Mouse (Mus musculus): ENCODE data around the gene Chmp1a. TPM values are rescaled to one million over a fixed set of nuclear protein-coding genes. Genes with fewer than 3 reads are reported as not detected.
"Not testable (repeated sequence)": the region's sequence is repeated elsewhere in the genome, so short reads cannot be mapped to it uniquely, and the experiment has no call there.

The Chmp1a gene
- polyA plus RNA-seq, 1 experiment = 119 TPM

DNA sequence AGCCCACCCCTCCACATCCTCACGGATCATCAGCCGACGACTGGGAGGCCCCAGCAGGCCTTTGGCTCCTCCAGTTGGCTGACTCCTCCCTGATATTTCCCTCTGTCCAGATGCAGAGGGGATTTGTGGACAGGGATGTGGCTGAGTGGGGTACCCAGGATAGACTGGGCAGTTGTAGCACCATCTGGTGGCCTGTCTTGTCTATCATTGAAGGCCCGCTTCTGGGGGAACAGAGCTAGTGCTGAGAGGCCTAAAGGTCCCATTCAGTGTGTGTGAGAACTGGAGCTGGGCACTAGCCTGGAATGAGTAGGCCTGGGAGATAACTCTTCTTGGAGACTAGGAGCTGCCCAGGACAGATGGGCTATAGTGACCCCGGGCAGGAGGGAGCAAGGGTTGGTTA is 19.2 kb upstream of the Chmp1a start:
- no peak for DNase-seq (ENCODE audit: low spot score)

DNA sequence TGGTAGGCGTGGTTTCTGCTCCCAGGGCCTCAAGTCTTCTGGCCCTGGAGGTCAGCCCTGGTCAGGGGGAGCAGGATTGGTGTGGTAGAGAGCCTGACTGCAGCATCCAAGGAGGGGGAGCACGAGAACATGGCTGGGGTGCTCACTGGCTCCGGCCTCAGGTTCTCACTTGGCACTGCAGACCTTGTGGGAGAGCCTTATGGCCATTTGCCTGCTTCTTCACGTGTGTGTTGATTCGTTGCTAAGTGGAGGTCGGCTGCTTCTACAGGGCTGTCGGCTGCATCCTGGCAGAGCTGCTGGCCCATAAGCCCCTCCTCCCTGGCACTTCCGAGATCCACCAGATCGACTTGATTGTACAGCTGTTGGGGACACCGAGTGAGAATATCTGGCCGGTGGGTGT is 17.8 kb upstream of the Chmp1a start:
- DNase-seq (ENCODE audit: low spot score) = not testable (repeated sequence)

DNA sequence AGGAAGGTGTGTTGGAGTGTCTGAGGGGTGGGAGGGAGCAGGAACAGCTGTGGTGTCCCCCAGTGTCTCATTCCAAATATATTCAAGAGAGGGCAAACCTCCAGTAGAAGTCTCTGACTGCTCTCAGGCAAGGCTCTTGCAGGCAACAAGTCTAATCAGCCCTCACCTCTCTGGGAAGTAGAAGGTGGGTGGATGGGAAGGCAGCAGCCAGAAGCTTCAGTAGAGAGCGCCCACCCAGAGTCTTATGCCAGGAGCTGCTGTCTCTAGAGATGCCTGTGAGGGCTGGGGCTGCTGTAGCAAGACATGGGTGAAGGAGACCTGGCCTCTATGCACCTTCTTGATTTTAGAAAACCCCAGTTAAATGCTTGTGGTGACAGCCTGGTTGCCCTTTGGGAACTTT is 15.9 kb upstream of the Chmp1a start:
- DNase-seq (ENCODE audit: low spot score) = no peak

DNA sequence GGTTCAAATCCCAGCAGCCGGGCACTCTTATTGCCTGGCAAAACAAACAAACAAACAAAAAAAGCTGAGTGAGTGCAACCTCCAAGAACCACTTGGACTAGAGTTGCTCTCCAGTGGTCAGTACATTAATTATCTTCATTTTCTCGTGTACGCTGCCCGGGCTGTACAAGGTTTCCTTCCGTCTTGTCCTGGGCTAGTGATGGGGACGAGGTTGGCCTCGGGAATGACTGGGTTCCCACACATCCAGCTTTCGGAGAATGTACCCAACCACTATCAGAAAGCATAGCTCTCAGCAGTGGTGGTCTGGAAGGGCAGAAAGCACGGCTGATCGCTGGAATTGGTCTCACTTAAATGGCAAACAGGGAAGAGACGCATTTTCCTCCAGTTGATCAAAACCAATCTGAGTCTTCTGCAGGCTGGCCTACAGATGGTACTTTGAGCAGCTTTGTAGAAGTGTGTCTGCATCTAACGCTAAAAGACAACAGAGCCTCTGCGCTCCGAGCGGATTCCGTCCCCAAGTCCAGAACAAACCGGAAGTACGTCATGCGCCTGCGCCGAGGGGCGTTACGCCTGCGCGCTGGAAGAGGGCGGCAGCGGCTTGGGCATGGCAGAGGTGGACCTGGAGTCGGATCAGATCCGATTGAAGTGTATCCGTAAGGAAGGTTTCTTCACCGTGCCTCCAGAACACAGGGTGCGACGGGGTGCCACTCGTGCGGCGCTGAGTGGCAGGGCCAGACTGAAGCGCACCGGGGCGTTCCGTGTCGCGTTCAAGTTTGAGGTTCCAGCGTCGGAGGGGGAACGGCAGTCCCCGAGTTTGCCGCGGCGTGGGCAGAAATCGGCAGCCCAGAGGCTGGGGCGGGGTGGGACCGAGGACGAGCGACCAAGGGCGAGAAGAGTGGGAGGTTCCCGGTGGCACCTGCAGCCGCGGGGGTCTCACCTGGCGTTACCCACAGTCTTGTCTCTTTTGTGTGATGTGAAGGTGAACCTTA is 12.0 kb upstream of the Chmp1a start, which contains the start of gene Cdk10:
TSS of gene Cdk10 (plus strand) at position 565 of the 989 bp plus-strand sequence.
- peak; percentile 90 for DNase-seq (ENCODE audit: low spot score)

DNA sequence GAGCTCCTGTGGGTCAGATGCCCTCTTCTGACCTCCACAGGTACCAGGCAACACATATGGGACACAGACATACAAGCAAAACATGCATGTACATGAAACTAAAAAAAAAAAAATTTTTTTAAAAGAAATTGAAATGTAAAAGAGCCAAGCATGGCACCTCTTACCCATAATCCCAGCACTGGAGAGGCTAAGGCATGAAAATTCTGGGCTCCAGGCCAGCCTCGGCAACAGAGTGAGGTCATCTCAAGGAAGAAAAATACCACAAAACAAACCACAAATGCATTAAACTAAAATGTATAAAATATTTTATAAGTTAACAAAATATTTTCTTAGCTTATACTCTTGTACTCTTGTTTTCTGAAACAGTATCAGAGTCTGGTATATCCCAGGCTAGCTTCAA is 8.4 kb upstream of the Chmp1a start:
- DNase-seq (ENCODE audit: low spot score) = no peak

DNA sequence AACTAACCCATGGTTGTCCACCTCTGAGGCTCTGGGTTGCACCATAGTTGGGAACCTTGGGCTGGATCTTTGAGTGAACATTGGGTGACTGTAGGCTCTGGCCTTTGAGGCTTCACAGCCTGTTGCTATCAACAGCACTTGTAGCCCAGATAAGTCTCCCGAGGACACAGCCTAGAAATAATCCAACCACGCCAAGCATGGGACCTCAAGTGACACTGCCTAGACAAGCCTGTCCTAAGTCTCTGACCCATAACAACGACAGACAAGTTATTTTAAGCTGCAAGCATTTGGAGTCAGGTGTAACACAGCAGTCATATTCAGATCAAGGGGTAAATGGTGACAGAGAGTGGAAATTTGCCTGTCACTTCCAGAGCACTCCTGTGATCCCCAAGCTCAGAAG is 2.9 kb upstream of the Chmp1a start:
- no peak for DNase-seq (ENCODE audit: low spot score)

DNA sequence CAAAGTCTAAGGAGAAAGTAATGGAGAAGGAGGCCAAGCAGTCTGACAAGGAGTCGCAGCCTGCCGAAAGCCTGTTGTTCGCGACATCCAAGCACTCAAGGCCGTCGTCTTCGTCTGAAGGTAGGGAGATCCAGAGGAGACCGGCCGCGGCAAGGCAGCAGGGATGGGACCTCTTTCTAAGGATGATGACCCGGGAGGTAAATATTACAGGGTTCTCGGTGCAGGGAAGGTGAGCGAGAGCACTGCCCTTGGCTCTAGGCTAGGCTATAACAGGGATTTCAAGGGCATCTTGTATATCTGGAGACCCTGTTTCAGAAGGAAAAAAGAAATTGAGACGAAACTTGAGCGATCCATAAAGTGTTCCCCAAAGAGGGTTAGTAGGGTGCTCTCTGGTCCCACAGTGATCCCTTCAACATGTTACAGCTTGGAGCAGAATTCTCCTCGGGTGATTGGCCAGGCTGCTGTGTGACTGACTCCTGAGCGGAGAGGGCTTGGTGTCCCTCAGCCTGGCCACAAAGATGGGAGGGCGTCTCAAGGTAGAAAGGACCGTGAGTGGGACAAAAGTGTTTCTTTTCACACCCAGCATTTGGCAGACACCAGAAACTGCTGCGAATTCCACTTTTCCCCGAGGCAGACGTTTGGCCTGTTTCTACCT is 682 bp upstream of the Chmp1a start:
- DNase-seq (ENCODE audit: low spot score) = no peak

DNA sequence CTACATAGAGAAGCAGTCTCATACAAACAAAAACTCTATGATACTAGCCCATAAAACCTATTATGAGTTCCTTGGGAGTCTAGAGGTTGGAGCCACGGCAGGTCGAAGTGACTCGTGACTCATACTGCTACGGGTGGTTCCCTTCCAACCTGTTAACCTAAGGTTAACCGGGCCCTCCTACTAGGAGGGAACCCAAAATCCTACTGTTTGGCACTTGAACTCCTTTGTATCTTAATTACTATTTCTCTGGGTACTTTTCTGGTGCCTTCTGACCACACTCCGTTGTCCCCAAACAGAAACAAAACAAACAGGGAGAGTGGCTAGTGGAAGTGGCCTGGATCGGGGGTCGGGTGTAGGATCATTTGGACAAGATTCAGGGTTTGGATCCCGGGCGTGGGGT is 687 bp downstream of the Chmp1a start:
- no peak for DNase-seq (ENCODE audit: low spot score)

DNA sequence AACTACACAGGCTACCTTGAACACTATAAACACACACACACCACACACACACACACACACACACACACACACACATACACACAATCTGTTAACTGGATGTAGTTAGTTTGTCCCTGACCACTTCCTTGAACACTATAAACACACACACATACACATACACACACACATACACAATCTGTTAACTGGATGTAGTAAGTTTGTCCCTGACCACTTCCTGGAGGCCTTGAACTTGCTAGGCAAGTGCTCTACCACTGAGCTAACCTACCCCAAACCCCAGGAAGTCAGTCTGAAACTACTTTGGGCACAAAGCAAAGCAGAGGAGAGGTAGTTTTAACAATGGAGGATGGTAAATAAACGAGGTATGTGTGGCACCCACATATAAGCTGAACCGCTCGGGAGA is 9.0 kb downstream of the Chmp1a start:
- DNase-seq (ENCODE audit: low spot score) = no peak

DNA sequence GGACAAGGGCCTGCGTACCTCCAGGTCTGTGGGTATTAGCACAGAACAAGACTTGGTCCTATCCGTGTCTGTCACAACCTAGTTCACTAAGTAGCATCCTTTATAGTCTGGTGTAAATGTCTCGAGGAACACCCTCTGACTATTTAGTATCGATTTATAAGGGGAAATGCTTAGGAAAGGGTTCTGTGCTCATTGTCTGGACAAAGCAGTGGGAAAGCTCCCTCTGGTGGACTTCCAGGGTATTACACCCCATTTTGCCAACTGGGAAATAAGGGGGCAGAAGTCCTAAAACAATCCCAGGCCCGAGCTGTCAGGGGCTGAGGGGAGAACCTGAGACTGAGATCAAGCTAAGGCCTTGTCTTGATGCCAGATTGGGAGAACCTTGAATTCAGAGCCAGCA is 10.3 kb downstream of the Chmp1a start:
- DNase-seq (ENCODE audit: low spot score) = no peak

DNA sequence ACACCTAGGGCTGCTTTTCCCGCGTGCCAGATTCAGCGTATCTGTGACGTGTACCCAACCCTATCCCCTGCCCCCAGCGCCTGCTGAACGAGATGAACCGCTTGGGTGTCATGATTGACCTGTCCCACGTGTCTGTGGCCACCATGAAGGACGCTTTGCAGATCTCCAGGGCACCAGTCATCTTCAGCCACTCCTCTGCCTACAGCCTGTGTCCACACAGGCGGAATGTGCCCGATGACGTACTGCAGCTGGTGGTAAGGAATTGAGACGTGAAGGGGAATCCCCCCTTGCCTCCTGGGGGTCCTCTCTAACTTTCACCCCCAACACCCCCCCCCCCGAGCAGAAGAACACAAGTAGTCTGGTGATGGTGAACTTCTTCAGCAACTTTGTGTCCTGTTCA is 12.7 kb downstream of the Chmp1a start:
- DNase-seq (ENCODE audit: low spot score) = no peak

DNA sequence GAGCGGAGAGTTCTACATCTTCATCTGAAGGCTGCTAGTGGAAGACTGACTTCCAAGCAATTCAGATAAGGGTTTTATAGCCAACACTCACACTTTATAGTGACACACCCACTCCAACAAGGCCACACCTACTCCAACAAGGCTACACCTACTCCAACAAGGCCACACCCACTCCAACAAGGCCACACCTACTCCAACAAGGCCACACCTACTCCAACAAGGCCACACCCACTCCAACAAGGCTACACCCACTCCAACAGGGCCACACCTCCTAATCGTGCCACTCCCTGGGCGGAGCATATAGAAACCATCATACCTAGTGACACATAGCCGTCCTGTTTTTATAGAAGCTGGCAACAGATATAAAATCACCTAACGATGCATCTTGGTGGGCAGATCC is 15.5 kb downstream of the Chmp1a start:
- DNase-seq (ENCODE audit: low spot score) = not testable (repeated sequence)

DNA sequence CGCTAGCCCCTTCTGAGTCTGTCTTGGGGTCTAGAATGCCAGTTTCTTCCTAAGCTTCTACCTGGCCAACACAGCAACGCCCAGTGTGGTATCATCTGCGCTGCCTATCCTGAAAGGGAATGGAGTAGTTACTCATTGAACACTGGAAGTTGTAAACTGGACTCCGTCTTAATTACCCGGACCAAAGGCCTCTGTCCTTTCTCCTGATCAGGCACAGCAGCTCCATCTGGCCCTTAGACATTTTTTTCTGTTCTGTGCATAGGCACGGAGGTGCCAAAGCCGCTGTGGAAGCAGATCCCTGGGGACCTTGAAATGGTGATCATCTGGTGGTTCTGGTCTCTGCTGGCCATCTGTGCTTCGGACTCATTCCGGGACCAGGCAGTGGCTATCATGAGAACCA is 18.8 kb downstream of the Chmp1a start:
- DNase-seq (ENCODE audit: low spot score) = no peak

DNA sequence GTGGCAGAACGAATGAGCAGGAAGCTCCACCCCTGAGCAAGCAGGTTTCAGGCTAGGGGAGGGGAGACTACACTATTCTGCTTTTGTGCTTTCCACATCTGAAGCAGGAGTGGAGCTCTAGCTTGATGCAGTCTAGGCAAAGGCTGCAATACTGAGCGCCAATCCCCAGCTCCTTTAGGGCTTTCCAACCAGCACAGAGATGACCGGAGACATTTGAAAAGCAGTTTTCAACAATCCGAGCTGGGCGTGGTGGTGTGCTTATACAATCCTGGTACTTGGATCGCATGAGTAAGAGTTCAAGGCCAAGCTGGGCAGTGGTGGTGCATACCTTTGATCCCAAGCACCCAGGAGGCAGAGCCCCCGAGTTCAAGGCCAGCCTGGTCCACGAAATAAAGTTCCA is 20.7 kb downstream of the Chmp1a start:
- DNase-seq (ENCODE audit: low spot score) = no peak

DNA sequence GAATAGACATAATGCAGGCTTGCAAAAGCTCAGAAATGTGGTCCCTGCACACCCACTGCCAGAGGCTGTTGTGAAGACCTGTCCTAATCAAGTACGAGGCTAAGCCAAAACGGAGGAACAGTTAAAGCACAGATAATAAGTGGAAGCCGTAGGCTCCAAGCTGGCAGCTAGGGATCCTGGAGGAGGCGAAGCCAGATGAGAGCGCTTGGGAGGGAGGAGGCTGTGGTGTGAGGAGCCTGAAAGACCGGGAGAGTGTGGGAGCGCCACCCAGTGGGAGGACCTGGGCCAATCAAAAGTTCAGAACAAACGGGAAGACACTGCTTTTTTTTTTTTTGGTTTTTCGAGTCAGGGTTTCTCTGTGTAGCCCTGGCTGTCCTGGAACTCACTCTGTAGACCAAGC is 21.9 kb downstream of the Chmp1a start:
- no peak for DNase-seq (ENCODE audit: low spot score)

DNA sequence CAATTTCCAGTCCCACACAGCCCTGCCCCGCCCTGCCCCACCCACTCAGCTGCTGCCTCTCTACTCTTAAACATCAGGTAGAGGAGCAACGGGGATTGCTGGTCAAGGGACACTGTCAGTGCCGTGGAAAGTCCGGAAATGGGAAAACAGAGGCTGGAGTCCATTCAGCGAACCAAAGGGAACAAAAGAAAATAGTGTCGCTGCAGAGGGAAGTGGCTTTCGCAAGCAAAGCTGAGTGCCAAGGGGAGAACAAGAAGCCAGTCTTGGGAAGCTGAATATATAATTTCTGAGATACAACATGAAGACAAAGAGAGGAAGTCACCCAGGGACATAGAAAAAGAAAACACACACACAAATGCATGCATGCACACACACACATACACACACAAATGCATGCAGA is 23.7 kb downstream of the Chmp1a start:
- DNase-seq (ENCODE audit: low spot score) = no peak

DNA sequence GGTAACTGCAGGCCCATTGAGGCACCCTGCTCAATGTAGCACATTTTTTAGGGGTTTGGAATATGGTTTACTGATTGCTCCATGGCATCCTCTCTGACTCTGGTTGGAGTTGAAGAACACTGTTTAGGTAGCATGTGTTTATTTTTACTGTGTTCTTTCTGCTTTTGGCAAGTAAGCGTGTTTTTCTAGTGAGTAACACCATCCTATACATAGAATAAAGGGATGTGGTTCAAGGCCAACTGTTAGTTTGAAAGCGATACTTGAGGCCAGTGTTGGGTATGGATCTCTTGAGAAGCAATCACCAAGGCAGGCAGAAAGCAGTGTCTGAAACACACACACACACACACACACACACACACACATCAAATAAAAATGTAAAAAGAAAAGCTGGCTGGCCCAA is 24.6 kb downstream of the Chmp1a start:
- DNase-seq (ENCODE audit: low spot score) = no peak

DNA sequence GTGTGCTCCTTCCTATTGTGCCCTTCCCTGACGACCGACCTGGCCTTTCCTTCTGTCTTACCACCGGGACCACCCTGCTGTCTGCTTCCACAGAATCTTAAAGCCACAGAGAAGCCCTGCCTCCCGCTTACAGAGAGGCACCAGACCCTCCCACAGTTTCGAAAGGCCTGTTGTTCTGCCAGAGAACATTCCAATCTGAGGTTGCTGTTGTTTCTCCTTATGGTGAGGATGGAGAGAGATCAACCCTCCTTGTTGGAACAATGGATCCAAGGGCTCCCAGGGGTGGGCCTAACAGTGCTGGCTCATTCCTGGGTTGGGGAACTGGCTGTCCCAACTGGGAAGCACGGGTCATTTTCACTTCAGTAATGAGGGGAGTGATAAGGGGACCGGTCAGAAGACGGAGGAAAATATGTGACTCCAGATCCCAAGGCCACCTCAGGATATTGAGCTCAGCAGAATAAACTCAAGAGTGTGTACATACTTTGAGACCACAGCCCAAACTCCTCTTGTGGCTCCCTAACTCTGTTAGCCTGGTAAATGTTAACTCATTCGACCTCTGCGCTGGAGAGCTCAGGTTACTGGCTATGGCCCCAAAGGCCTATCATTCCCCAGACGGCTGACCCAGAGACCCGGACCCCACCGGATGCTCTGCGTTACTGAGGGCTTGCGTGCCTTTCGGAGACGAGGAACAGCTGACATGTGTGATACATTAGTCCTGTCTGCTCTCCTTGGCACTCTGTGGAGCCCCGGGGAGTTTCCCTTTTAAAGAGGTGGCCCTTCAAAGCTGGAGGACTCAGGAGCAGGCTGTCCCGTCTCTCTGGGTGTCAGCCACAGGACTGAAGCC is 26.8 kb downstream of the Chmp1a start, which contains the start of gene Dpep1:
TSS of gene Dpep1 (plus strand) at position 677 of the 844 bp plus-strand sequence.
- DNase-seq (ENCODE audit: low spot score) = no peak

DNA sequence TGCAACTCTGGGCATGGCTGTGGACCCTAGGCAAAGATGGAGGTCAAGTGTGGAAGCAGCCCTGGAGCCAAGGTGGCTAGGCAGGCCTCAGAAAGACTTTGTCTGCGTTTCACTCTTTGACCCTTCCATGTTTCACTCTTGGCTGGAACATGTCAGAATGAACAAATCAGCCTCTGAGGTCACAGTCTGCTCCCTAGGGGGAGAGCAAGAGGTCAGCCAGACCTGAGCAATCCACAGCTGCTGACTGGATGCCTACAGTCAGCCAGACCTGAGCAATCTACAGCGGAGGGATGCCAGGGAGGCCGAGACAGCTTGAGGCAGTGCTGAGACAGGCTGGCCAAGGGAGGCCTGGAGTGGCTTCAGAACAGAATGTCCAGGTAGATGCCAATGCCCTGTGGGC is 31.2 kb downstream of the Chmp1a start:
- no peak for DNase-seq (ENCODE audit: low spot score)

DNA sequence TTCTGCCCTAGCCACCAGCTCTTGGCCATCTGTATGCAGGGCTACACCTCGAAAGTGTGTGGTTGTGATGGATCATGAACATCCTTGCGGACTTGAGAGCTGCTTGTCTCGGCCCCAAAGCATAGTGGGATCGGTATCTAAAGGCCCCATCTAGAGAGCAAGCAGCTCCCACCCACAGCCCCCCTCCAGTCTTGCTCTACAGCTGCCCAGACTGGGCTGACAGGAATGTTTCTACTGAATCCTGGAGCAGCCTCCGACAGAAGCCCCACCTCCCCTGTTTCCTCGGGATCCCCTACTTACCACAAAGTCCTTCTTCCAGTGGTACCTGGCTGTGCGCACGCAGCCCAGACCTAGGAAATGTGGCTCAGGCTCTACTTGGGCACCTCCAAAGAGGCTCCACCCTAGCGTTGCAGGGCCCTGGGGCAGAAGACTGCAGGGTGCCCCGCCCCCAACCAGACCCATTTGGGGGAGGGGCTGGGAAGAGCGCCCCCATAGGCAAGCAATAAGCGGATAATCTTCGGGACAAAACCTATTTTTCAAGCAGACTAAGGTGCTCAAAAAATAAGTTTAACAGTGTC is 54.6 kb downstream of the Chmp1a start, which contains the start of gene Sult5a1:
TSS of gene Sult5a1 (minus strand) at position 428 of the 578 bp plus-strand sequence.
- no peak for DNase-seq (ENCODE audit: low spot score)

DNA sequence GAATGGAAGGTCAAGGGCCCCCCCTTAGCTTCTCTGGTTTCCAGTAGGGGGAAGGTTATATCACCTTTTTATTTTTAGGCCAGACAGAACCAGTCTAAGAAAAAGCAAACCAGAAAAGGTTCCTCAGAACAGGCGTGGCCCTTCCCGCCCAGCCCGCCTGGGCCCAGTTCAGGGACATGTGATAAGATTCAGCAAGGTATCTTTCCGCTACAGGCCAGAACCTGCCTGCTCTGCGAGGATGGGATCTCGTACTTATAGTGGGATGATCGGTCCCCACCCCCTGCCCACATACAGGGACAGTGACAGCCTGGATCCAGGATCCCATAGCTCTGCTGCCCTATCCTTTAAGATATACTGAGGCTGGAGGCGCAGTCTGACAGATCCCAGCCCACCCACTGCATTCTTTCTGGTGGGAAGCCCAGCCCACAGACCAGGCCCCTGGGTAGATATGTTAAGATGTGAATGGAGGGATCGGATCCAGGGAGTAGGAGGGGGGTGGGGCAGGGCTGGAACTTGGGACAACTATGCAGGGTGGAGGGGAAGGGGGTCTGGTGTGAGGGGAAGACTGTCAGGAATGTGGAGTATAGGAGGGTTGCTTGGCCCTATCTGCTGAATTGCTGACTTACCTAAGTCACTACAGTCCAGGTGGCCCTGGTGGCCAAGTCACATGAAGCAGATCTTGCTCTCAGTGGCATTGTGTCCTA is 56.3 kb downstream of the Chmp1a start:
- DNase-seq (ENCODE audit: low spot score) = no peak
